Mouse (Mus musculus) spleen, adult 2 months (tissue): ENCODE data around the gene Rfk. TPM values are rescaled to one million over a fixed set of nuclear protein-coding genes. Genes with fewer than 3 reads are reported as not detected.

Source experiments
- DNase-seq, 2 experiments: peaks; one replicate each; pipeline versions ENCODE4 v3.0.0 to v3.0.0-alpha.2; 2012 to 2021; ENCODE audit warnings: low spot score in 2 of 2, low read depth in 1 of 2
- H3K27ac ChIP-seq: fragments of 200-500 bp; 2 replicates; pipeline ENCODE4 v1.5.1; 2012; ENCODE audit warnings: low read length, inconsistent platforms; ENCODE audit not compliant: insufficient read depth
- H3K27me3 ChIP-seq: fragments of 200-500 bp; 2 replicates; pipeline ENCODE4 v1.6.1; 2012; ENCODE audit warnings: mild to moderate bottlenecking, moderate library complexity, low read length, inconsistent platforms; ENCODE audit not compliant: control insufficient read depth, insufficient read depth
- H3K36me3 ChIP-seq: fragments of 200-500 bp; 2 replicates; pipeline ENCODE4 v1.6.1; 2012; ENCODE audit warnings: mild to moderate bottlenecking, low read length, inconsistent platforms; ENCODE audit not compliant: control insufficient read depth, insufficient read depth
- H3K4me1 ChIP-seq: fragments of 200-500 bp; 2 replicates; pipeline ENCODE4 v1.6.1; 2011; ENCODE audit warnings: inconsistent platforms; ENCODE audit not compliant: control insufficient read depth, insufficient read depth, insufficient read length
- H3K4me3 ChIP-seq: fragments of 200-500 bp; 2 replicates; pipeline ENCODE4 v1.5.1; 2011; ENCODE audit warnings: mild to moderate bottlenecking, inconsistent platforms; ENCODE audit not compliant: insufficient read depth, insufficient read length; ENCODE audit errors: extremely low read depth
- CTCF ChIP-seq: fragments of 200-500 bp; IDR thresholded peaks from 2 replicates; pipeline ENCODE4 v1.5.1; 2011; ENCODE audit warnings: mild to moderate bottlenecking, inconsistent platforms; ENCODE audit not compliant: insufficient read depth, insufficient read length, insufficient replicate concordance; ENCODE audit errors: extremely low read depth
- POLR2A ChIP-seq: fragments of 200-500 bp; IDR thresholded peaks from 2 replicates; pipeline ENCODE4 v1.6.1; 2011; ENCODE audit warnings: low read depth, low read length, inconsistent platforms
- WGBS: fragments of 180-500 bp; shearing (Covaris S2); methylation state at CpG from one replicate; pipeline ENCODE4 v1.1.7; 2018; 5-methylcytosine and 5-hydroxymethylcytosine counted together
- polyA plus RNA-seq: library from polyadenylated mRNA; depleted of rRNA; stranded (reverse); fragments of >200 nt; gene quantifications from 2 replicates; pipeline ENCODE4 v1.2.3, GENCODE M21; 2012

Gene Rfk
- polyA plus RNA-seq, 1 experiment, result 32.4 TPM

DNA sequence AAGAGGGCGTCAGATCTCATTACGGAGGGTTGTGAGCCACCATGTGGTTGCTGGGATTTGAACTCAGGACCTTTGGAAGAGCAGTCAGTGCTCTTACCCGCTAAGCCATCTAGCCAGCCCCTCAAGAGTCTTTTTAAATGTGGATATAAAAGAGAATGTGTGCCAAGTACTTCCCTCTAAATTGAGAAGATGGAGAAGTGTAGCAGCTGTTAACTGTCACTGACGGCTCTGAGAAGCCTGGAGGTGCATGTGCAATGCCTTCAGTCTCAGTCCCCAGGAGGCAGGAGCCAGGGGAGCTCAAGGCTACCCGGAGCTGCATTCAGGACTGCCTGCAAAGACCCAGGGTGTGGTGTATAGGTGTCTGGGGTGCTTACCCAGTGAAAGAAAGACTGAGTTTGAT, 4.1 kb downstream of the Rfk start:
- WGBS, result 80% methylated on average over 5 of the region's 5 CpGs
- Histone ChIP-seq H3K27me3 (no peaks in the 10 kb centered on the region), H3K4me1 (peaks cover 8% of the 10 kb centered on the region), H3K4me3 (no peak overlapping the region), H3K27ac (no peak overlapping the region), H3K36me3 (peaks cover 16% of the 10 kb centered on the region)
- no peak for TF ChIP-seq CTCF
- TF ChIP-seq POLR2A, result no peak
- DNase-seq, result no peak

DNA sequence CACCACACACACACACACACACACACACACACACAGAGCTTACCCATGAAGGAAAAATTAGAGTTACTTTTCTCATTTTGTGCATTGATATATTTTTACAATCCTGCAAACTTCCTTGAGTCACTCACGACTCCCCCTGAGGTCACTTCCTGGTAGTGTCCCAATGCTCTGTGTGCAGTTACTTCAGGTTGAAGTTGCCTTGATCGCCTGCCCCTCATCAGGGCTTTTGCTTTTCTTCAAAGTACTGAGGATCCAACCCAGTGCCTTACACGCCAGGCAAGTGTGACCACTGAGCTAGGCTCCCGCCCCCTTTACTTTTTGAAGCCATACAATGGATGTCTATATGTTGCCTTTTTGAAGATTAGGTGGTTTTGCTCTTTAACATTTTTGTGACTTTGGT, 6.1 kb downstream of the Rfk start:
- Histone ChIP-seq H3K36me3 (peaks cover 16% of the 10 kb centered on the region), H3K4me1 (peaks cover 5% of the 10 kb centered on the region), H3K4me3 (no peak overlapping the region), H3K27me3 (no peaks in the 10 kb centered on the region), H3K27ac (no peak overlapping the region)
- DNase-seq, result no peak
- 89% methylated on average over 4 of the region's 4 CpGs for WGBS
- TF ChIP-seq POLR2A (no peak), CTCF (no peak)

DNA sequence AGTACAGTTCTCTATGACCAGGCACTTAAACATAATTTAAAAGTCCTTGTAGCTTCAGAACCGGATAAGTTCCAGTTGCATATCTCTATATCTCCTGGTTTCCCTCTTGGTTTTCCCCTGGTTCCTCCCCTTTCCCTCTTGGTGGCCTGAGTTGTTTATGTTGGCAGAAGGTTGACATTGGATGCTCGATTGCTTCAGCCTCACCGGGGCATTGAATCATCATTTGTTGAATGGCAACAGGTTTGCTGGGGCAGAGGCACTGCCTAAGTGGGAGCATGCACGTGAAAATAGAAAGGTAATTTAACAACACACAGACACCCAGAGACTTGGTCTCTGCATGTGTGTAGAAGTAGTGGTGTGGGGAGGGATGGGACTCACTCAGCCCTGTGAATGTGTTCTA, 6.7 kb downstream of the Rfk start:
- peaks cover 16% of the 10 kb centered on the region for H3K36me3 ChIP-seq
- H3K4me1 ChIP-seq, result peaks cover 2% of the 10 kb centered on the region; the same call in 1 of the 2 replicates
- WGBS, result 92% methylated on average over 4 of the region's 4 CpGs
- H3K4me3 ChIP-seq, result no peak overlapping the region
- no peaks in the 10 kb centered on the region for H3K27me3 ChIP-seq
- H3K27ac ChIP-seq, result no peak overlapping the region
- TF ChIP-seq POLR2A, result no peak
- TF ChIP-seq CTCF, result no peak
- no peak for DNase-seq

DNA sequence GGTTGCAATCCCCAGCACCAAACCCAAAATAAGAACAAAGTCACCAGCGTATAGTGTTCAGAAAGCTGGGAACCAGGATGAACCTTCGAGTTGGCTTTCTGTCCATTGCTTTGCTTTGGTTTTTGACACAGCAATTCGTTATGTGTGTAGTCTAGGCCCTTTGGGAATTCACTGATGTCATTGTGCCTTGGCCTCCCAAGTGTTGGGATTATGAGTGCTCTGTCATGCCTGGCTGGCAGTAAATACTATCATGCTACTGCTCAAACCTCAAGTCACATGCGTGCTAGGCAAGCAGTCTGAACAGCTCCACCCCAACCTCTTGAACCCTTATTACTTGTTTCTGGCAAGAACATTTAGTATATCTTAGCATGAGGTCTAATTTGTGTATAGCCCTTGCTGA, 9.3 kb downstream of the Rfk start:
- no peak overlapping the region for H3K27ac ChIP-seq
- H3K27me3 ChIP-seq, result no peaks in the 10 kb centered on the region
- H3K4me1 ChIP-seq, result no peaks in the 10 kb centered on the region
- H3K36me3 ChIP-seq, result peaks cover 13% of the 10 kb centered on the region
- TF ChIP-seq CTCF (no peak), POLR2A (no peak)
- no peak overlapping the region for H3K4me3 ChIP-seq
- WGBS, result 91% methylated on average over 4 of the region's 4 CpGs
- no peak for DNase-seq

DNA sequence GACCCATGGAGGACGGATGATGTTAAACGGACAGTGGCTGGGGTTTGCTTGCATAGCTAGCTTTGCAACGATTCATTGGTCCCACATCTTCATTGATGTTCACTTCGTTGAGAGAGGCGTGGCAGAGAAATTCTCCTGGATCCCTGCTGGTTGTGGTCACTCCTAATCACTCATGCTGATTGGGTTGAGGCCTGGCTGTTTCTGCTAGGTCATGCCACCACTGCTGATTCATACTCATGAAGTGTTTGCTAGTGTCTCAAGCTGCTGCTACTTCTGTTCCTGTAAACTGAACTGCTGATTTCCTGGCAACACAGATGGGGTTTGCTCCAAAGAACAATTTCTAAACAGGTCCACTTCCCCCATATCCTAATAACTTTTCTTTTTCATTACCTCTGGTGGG, 13.0 kb downstream of the Rfk start:
- 90% methylated on average over 5 of the region's 5 CpGs for WGBS
- Histone ChIP-seq H3K36me3 (no peaks in the 10 kb centered on the region), H3K4me1 (no peaks in the 10 kb centered on the region), H3K27ac (no peak overlapping the region), H3K27me3 (no peaks in the 10 kb centered on the region), H3K4me3 (no peak overlapping the region)
- TF ChIP-seq POLR2A (no peak), CTCF (no peak)
- DNase-seq, result no peak

DNA sequence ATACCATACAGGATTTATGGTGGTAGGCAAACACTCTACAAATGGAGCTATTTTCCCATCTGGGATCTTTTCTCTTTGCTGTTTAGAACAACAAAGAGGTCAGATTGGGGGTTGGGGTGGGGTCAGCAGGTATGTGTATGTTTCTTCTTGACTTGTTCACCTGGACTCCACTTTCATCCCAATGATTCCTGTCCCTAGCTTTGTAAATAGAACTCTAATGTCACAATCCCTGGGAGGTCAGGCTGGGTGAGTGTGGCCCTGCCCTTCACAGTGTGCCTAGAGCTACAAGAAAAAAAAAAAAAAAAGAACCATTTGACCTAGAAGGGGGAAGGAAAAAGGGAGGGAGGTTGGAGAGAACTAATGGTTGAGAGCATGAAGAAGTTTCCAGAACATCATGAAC, 14.7 kb downstream of the Rfk start:
- DNase-seq, result no peak
- Histone ChIP-seq H3K27me3 (no peaks in the 10 kb centered on the region), H3K36me3 (no peaks in the 10 kb centered on the region), H3K4me3 (no peak overlapping the region), H3K4me1 (no peaks in the 10 kb centered on the region), H3K27ac (no peak overlapping the region)
- no peak for TF ChIP-seq CTCF
- TF ChIP-seq POLR2A, result no peak

DNA sequence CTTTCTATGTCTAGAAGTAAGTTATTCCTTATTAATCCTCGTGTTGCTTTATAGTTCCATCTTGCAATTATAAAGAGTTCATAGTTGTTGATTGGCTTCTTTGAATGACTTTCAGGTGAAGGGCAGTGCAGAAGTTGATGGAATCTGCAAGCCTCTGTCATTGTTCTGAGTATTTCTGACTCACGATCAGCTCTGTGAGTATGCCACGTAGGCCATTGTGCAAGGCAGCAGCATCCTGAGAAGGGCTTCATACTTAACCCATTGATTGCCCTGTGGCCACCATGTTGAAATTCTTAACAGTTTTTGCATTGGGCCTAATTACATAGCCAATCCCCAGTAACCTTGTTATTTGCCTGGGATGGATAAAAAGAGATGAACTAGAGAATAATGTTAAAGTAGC, 15.5 kb downstream of the Rfk start:
- Histone ChIP-seq H3K36me3 (no peaks in the 10 kb centered on the region), H3K27me3 (no peaks in the 10 kb centered on the region), H3K27ac (no peak overlapping the region), H3K4me3 (no peak overlapping the region), H3K4me1 (no peaks in the 10 kb centered on the region)
- 80% methylated on average over 3 of the region's 3 CpGs for WGBS
- no peak for DNase-seq
- TF ChIP-seq POLR2A (no peak), CTCF (no peak)
